Mouse (Mus musculus) skeletal muscle tissue, adult 2 months (tissue): ENCODE data around the gene Pacs1.

Experiments
- DNase-seq: peaks from one replicate; pipeline ENCODE4 v3.0.0-alpha.2; 2012; ENCODE audit warnings: low read depth, low spot score

Pacs1 gene

GRCm38 (mm10) chr19:5272801-5273733 is at the start of gene Pacs1:
TSS of gene Pacs1 (minus strand) at chr19:5273119.
- peak; percentile 73 for DNase-seq

- DNase-seq: no peak
These were observed 40.3 kb upstream of the Pacs1 start for GRCm38 (mm10) chr19:5313189-5313588.

GRCm38 (mm10) chr19:5309025-5309424 is 36.1 kb upstream of the Pacs1 start:
- DNase-seq: no peak

GRCm38 (mm10) chr19:5306968-5307734 is 34.2 kb upstream of the Pacs1 start:
- DNase-seq: no peak

- no peak for DNase-seq
These were observed 33.4 kb upstream of the Pacs1 start for GRCm38 (mm10) chr19:5306279-5306678.

- DNase-seq: no peak
These were observed 29.5 kb upstream of the Pacs1 start for GRCm38 (mm10) chr19:5302455-5302854.

GRCm38 (mm10) chr19:5300588-5300987 is 27.7 kb upstream of the Pacs1 start:
- no peak for DNase-seq

- DNase-seq: no peak
These were observed 25.2 kb upstream of the Pacs1 start, which contains the start of gene Gal3st3 for GRCm38 (mm10) chr19:5297903-5298800. TSS of gene Gal3st3 (plus strand) at chr19:5298331.

- no peak for DNase-seq
These were observed 23.7 kb upstream of the Pacs1 start for GRCm38 (mm10) chr19:5296630-5297029.

- DNase-seq: no peak
These were observed 22.8 kb upstream of the Pacs1 start for GRCm38 (mm10) chr19:5295736-5296075.

GRCm38 (mm10) chr19:5294972-5295735 is 22.2 kb upstream of the Pacs1 start, which contains the start of gene Sf3b2:
TSS of gene Sf3b2 (minus strand) at chr19:5295455.
- peak; percentile 99 for DNase-seq

GRCm38 (mm10) chr19:5278381-5278780 is 5.5 kb upstream of the Pacs1 start:
- DNase-seq: no peak

GRCm38 (mm10) chr19:5277140-5277539 is 4.2 kb upstream of the Pacs1 start:
- no peak for DNase-seq

- no peak for DNase-seq
These were observed 3.6 kb upstream of the Pacs1 start for GRCm38 (mm10) chr19:5276531-5276930.

GRCm38 (mm10) chr19:5275736-5276135 is 2.8 kb upstream of the Pacs1 start:
- DNase-seq: no peak

- DNase-seq: no peak
These were observed 1.7 kb upstream of the Pacs1 start for GRCm38 (mm10) chr19:5274641-5275040.

GRCm38 (mm10) chr19:5273916-5274315 is 997 bp upstream of the Pacs1 start:
- DNase-seq: no peak

- DNase-seq: no peak
These were observed 558 bp downstream of the Pacs1 start for GRCm38 (mm10) chr19:5272326-5272795.

- no peak for DNase-seq
These were observed 1.5 kb downstream of the Pacs1 start for GRCm38 (mm10) chr19:5271430-5271829.

GRCm38 (mm10) chr19:5269392-5269791 is 3.5 kb downstream of the Pacs1 start:
- no peak for DNase-seq

- no peak for DNase-seq
These were observed 4.0 kb downstream of the Pacs1 start for GRCm38 (mm10) chr19:5268875-5269274.
